Mouse (Mus musculus) right cerebral cortex, adult 18-20 months (tissue): ENCODE measurements at regions not wholly inside any gene's neighbourhood (a gene's known extent, or its start where the extent isn't known, plus 50 kb on each side); places are given as distances from the start of the nearest gene placed in this dataset.

Experiments
- DNase-seq: peaks from one replicate; pipeline ENCODE4 v3.0.0; 2022; ENCODE audit warnings: mixed read lengths

GRCm38 (mm10) chr6:51171761-51172160 lies 260.7 kb upstream of the Nfe2l3 start:
- DNase-seq, result no peak

DNA sequence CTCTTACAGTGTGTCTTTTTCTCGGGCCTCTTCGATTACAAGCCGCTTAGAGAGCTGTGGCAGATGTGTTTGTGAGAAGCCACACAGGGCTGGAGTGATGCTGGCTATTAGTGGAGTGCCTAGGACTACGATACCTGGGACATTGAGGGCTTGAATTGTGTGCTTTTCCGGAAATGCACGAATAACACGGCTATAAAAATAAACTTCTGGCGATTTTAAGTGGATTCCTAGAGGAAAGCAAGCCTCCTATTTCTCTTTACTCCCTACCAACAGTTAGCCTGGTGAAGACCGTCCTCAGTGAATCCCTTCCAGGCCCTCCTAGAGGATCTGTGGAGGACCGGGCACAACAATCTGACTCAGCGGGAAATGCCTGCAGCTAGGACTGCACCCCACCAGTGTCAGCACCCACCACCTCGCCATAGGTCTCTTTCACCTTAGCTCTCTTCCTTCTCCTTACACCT lies 260.1 kb upstream of the Nfe2l3 start:
- no peak for DNase-seq

- no peak for DNase-seq
Measured at GRCm38 (mm10) chr6:51172856-51173619, 259.4 kb upstream of the Nfe2l3 start.

- DNase-seq, result no peak
Measured at GRCm38 (mm10) chr6:51173620-51174442, 258.6 kb upstream of the Nfe2l3 start.

DNA sequence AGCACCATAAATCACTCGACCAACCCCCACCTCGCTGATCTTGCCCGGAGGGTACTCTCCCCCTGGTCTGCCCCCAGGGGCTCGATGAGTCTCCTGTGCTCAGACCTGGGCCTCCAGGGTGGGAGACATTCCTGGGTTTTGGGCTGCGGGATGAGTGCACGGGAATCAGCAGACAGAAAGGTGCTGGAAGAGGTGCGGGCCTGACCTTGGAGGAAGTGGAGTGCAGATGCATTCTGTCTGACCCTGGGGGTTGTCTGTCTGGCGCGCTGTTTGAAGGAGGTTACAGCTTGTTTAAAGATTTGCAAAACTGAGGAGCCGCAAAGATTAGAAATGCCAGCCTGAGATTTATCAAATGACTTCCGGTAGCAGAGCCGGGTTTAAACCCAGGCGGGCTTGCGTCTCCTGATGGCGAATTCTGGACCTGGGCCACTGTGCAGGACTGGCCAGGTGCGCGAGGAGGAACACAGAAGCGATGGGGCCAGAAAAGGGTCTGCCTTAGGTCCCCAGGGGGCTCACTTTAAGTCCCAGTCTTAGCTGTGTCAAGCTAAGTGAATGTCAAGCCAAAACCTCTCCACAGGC lies 257.9 kb upstream of the Nfe2l3 start:
- no peak for DNase-seq

DNA sequence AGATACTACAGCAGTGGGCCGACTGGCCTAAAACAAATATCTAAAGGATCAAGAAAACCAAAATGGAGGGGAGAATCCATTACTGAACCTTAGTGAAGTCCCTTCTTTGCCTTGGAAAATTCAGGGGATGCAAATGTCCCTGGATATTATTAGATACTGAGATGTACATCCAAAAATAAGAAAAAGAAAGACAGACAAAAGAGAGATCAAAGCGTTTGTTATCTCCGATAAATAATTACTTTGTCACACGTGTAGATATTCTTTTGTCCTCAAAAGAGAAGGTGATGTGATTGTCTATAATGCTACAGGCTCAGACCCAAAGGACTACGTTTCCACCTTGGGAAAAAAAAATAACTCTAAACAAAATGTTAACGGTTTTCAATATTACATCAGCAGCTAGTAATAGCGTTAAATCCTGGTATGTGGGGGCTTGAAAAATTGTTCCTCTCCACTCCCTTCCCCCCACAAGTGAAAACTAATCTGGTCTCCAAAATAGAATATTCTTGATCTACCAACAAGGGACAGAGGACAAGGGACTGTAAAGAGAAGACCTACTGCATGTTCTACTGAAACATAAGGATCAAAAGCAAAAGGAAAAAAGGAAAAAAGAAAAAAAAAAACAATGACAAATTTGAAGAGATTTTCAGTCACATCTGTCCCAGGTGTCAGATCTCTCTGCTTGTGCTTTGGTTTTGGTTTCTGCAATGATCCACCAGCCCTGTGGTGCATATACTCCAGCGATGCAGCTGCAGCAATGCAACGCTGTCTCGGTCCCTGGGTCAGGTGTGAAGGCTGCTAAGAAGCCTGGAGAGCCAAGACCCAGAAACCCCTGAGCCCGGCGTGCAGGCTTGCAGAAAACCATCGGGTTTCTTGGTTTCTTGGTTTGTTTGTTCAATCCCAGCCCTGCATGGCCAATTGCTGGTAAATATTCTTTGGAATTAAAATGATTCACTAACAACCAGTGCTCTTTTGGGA lies 256.6 kb upstream of the Nfe2l3 start:
- DNase-seq, result no peak

DNA sequence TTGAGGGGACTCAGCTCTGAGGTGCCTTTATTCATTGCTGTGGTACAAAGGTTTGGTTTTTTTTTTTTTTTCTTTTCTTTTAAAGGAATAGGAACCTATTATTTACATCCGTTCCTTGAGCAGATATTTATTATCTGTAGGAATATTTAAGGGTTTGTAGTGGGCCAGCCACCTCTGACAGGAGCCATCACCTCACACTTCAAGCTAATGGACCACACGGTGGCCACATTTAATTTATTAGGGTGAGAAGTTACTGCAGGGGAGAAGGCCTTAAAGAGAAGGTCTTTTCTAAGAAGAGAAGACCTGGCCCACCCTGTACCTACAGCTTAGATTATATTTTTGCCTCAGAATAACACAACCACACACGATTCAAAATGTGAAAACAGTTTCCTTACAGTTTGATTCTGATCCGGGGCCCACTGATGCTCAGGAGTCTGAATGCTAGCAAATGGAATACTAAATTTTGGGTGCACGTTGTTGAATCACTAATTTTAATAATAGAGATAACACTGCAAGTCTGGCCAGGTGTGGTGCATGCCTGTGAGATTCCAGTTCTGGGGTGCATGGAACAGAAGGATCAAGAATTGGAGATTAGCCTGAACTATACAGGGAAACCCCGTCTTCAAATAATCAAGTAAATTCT lies 255.6 kb upstream of the Nfe2l3 start:
- no peak for DNase-seq

- DNase-seq, result no peak
Measured at GRCm38 (mm10) chr6:51177701-51178060, 254.8 kb upstream of the Nfe2l3 start.

- no peak for DNase-seq
Measured at GRCm38 (mm10) chr6:51178061-51178791, 254.2 kb upstream of the Nfe2l3 start.

GRCm38 (mm10) chr6:51178799-51179398 lies 253.6 kb upstream of the Nfe2l3 start:
- no peak for DNase-seq

DNA sequence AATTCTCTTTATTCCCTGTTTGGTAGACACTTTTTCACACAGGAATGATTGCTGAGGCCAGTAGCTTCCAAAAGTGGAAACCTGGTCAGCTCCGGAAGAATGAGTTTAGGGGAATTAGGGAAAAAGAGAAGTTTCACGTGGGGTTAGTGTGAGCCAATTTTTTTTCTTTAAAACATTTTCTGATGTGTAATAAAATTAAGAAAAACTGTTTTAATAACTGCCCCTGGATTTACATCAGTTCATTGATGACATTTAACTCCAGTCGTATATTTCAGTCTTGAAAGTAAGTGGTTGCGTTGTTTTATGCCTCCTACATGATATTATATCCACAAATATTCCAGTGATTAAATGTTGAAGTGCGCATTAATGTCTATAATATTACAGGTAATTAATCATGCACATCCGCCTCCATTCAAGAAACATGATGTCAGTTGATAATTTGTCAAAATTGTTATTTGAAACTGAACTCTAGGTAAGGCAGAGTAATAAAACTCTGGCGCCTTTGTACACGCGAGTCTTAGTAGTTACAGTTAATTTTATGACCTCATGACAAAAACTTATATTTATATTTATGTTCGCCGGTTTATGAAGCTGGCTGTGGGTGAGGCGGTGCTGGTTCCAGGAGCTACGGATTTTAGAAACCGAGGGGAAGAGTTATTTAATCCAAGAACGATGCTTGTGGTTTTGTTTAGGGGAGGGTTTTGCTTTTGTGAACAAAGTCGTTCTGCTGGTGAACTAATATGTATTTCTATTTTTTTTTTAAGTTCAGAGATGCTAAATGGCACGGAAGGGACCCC lies 252.5 kb upstream of the Nfe2l3 start:
- DNase-seq, result no peak

- DNase-seq, result no peak
Measured at GRCm38 (mm10) chr6:51180881-51181875, 251.3 kb upstream of the Nfe2l3 start.

DNA sequence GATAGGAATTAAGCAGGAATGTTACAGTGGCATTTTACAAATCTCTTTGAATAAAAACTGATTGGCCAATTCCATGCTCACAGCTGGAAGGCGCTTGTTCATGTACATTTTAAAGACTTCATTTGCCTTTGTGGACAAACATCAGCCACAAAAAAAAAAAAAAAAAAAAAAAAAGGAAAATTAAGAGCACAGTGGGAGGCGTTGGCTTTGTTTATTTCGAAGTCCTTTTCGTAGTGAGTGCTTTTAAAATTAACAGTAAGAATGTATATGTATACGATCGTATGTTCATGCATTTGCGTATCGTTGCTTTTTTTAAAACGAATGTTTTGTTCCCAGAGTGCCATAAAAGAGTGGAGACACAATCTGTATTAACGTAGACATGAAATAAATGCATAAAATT lies 250.6 kb upstream of the Nfe2l3 start:
- DNase-seq, result no peak

GRCm38 (mm10) chr6:51182771-51183284 lies 249.6 kb upstream of the Nfe2l3 start:
- DNase-seq, result no peak

- DNase-seq, result no peak
Measured at GRCm38 (mm10) chr6:51183576-51184420, 248.7 kb upstream of the Nfe2l3 start.

GRCm38 (mm10) chr6:51184500-51184899 lies 248.0 kb upstream of the Nfe2l3 start:
- DNase-seq, result no peak

DNA sequence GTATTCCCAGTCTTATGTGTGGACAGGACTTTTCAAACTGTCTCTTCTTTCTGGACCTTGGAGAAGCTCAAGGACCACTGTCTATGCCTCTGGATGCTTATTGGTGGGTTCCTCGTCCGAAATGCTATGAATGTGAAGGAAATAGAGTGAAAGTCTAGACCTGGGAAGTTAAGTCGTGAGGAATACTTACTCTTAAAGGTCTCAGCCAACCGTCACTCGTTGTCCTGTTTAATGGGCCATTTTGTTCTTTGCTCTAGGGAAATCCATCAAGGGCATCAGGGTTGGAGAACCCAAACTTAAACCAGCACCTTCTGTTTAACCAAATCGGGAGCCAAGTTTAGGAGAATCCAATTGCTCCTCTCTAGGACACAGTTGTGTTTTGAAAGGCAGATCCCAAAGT lies 247.3 kb upstream of the Nfe2l3 start:
- no peak for DNase-seq

GRCm38 (mm10) chr6:51189173-51189572 lies 243.3 kb upstream of the Nfe2l3 start:
- DNase-seq, result no peak
